Mouse (Mus musculus) left cerebral cortex, postnatal 10 days (tissue): ENCODE results near the gene Gm3047. TPM values are rescaled to one million over a fixed set of nuclear protein-coding genes. Genes with fewer than 3 reads are reported as not detected.
"Not testable (repeated sequence)": the region's sequence is repeated elsewhere in the genome, so short reads cannot be mapped to it uniquely, and the experiment has no call there.

Experiments
- DNase-seq, 2 experiments: peaks; one replicate each; pipeline ENCODE4 v3.0.0; 2021 to 2022; ENCODE audit warnings: low spot score in 2 of 2, mixed read lengths in 1 of 2; ENCODE audit errors: extremely low spot score in 1 of 2
- intact Hi-C: fragments of 180-260 bp; cut with DNase I; formaldehyde crosslinking; loops from one replicate; pipeline ENCODE4 v1.15.1; 2025
- total RNA-seq, 2 experiments: library from RNA; stranded (reverse); gene quantifications; 2 replicates each; pipeline ENCODE4 v1.2.3; 2021

Gene Gm3047
- total RNA-seq, result not detected

DNA sequence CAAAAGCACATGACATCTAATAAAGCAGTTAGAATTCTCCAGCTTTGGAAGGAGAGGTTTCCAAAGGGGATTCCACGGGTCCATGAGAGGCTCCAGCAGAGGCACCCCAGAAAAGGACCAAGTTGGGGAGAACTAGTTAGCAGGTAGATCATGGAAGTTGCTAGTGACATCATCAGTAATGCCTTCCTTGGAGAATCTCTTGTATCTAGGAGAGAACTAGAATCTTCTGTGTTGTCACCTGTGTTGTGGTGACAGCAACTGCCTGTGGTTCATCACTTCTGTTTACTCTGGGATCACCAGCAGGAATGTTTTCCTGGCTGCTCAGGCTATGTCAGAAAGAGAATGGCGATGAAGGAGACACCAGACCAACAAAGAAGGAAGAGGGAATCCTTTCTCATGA, at the start of gene Gm3047:
Gene Gm3047, plus strand, starts transcription at position 301 of the 400 bp plus-strand sequence.
- intact Hi-C loops, DNase-seq: not testable (repeated sequence)

Other genes starting within 250 kb of the Gm3047 start
- not detected for gene Gm3149, start 238.1 kb upstream of the Gm3047 start, total RNA-seq
- 1 to 10 TPM; 3.1 to 3.4 TPM for gene 2610042L04Rik, start 220.6 kb upstream of the Gm3047 start, total RNA-seq
- gene Gm3159, start 157.9 kb upstream of the Gm3047 start, total RNA-seq, result not detected
- 1 to 10 TPM; 1.4 to 1.8 TPM for gene Gm3164, start 140.0 kb upstream of the Gm3047 start, total RNA-seq
- 1 to 10 TPM in 1 of 2 experiments, not detected in 1; 2.0 TPM for gene Gm3173, start 124.4 kb upstream of the Gm3047 start, total RNA-seq
- not detected for gene Gm3182, start 73.7 kb upstream of the Gm3047 start, total RNA-seq
- under 1 TPM; 0.53 to 0.77 TPM for gene Gm8159, start 76.9 kb downstream of the Gm3047 start, total RNA-seq
- not detected for gene Gm3239, start 108.8 kb downstream of the Gm3047 start, total RNA-seq
- gene Gm7876, start 153.8 kb downstream of the Gm3047 start, total RNA-seq, result not detected
- under 1 TPM; 0.54 to 0.83 TPM for gene Gm3252, start 171.4 kb downstream of the Gm3047 start, total RNA-seq
- gene Gm9602, start 220.9 kb downstream of the Gm3047 start, total RNA-seq, result not detected